Mouse (Mus musculus) thymus, adult 2 months (tissue): ENCODE results near the gene Plxnb3.

Experiments
- CTCF ChIP-seq: fragments of 200-500 bp; IDR thresholded peaks from 2 replicates; pipeline ENCODE4 v1.5.1; 2012; ENCODE audit warnings: mild to moderate bottlenecking, control low read depth, low read length, moderate library complexity, borderline replicate concordance; ENCODE audit not compliant: control insufficient read depth, poor library complexity, insufficient read depth; ENCODE audit errors: extremely low read depth
- POLR2A ChIP-seq: fragments of 200-500 bp; IDR thresholded peaks from 2 replicates; pipeline ENCODE4 v1.6.1; 2012; ENCODE audit warnings: mild to moderate bottlenecking, low read length, control low read depth, moderate library complexity; ENCODE audit not compliant: control insufficient read depth, poor library complexity, insufficient read depth; ENCODE audit errors: extremely low read depth

GRCm38 (mm10) chrX:73758611-73759290 is 1.9 kb downstream of the Plxnb3 start:
- TF ChIP-seq CTCF: no peak
- TF ChIP-seq POLR2A: no peak
